Mouse (Mus musculus): Measurements from ENCODE around the gene Slc17a2. TPM values are rescaled to one million over a fixed set of nuclear protein-coding genes. Genes with fewer than 3 reads are reported as not detected.

Slc17a2 gene
- total and polyA plus RNA-seq, 3 experiments, result not detected

DNA sequence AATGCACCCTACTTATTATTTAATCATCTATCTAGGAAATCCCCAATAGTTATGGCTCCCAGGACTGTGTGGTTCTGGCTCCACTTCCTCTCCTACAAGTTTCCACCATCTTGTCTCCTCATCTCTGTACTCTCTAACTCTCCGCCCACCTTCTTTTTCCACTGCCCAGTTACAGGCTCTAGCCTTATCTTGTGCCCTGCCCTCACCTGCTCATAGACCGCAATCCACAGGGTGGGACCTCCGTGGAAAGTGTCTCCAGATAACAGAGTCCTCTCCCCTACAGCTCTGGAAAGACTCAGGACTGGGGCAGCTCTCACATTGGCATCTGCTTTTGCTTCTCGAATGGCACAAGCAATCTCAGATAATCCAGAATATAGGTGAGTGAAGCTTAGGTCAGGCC, 27.8 kb upstream of the Slc17a2 start:
- DNase-seq (ENCODE audit: extremely low read depth), result no peak
- H3K4me2 ChIP-seq (ENCODE audit: insufficient read depth, low read depth, poor library complexity, severe bottlenecking), result no peak overlapping the region
- dilution Hi-C loops (cut with MboI; ENCODE audit: extremely low pct_ligation_motif_present, extremely low pct_unique_long_range_greater_than_20kb, low sequenced_read_pairs) (no loop called here), in situ Hi-C loops (cut with MboI; ENCODE audit: low pct_ligation_motif_present, low pct_unique_long_range_greater_than_20kb, low sequenced_read_pairs) (no loop called here)
- H3K36me3 ChIP-seq (replicated peaks in 1 of 2; ENCODE audit: control insufficient read depth in 1 of 2, insufficient read depth in 1 of 2, low read length in 1 of 2), result no peaks in the 10 kb centered on the region
- H3K27me3 ChIP-seq (replicated peaks), result no peaks in the 10 kb centered on the region
- no peak overlapping the region for H3K9ac ChIP-seq (ENCODE audit: insufficient read depth, low read depth)
- H3K79me2 ChIP-seq (replicated peaks; ENCODE audit: control insufficient read depth, extremely low read depth, insufficient read depth, poor library complexity, severe bottlenecking), result no peaks in the 10 kb centered on the region
- H3K9me3 ChIP-seq (replicated peaks; ENCODE audit: low read length), result no peaks in the 10 kb centered on the region
- TF ChIP-seq CHD1 (IDR thresholded peaks at IDR 0.05; ENCODE audit: low read depth, low read length) (no peak), MYC (IDR thresholded peaks at IDR 0.05; ENCODE audit: low read depth, low read length) (no peak), MEF2A (IDR thresholded peaks at IDR 0.05; ENCODE audit: borderline replicate concordance, low read depth, low read length) (no peak)
- no peak overlapping the region for H3K4me3 ChIP-seq (replicated peaks in 1 of 3; ENCODE audit: low read depth in 2 of 3, low read length in 2 of 3, poor library complexity in 1 of 3)
- H3K27ac ChIP-seq (ENCODE audit: insufficient read depth, low read depth), result no peak overlapping the region
- H3K4me1 ChIP-seq (ENCODE audit: control insufficient read depth in 1 of 2, insufficient read depth in 2 of 2), result no peaks in the 10 kb centered on the region; a peak in 1 of 4 replicates

GRCm38 (mm10) chr13:23792520-23792919, 14.3 kb upstream of the Slc17a2 start:
- TF ChIP-seq CTCF (conservative IDR thresholded peaks at IDR 0.05 in 1 of 2, IDR thresholded peaks at IDR 0.05 in 1 of 2; ENCODE audit: low read depth in 2 of 2, low read length in 2 of 2) (peak; percentile 68 to 87), ZMIZ1 (IDR thresholded peaks at IDR 0.05; ENCODE audit: low read depth, low read length) (no peak), SMC3 (IDR thresholded peaks at IDR 0.05; ENCODE audit: low read depth, low read length) (peak; percentile 63), MAZ (IDR thresholded peaks at IDR 0.05; ENCODE audit: low read depth, low read length) (no peak), PAX5 (IDR thresholded peaks at IDR 0.05; ENCODE audit: low read length) (no peak), MYC (IDR thresholded peaks at IDR 0.05; ENCODE audit: low read depth, low read length) (peak; percentile 53; the same call in 1 of the 2 replicates), BHLHE40 (IDR thresholded peaks at IDR 0.05; ENCODE audit: low read depth, low read length) (no peak), MAFK (IDR thresholded peaks at IDR 0.05; ENCODE audit: insufficient replicate concordance, low read length) (no peak), NRF1 (IDR thresholded peaks at IDR 0.05; ENCODE audit: low read depth, low read length) (no peak), MXI1 (IDR thresholded peaks at IDR 0.05; ENCODE audit: low read depth, low read length) (no peak), CHD2 (IDR thresholded peaks at IDR 0.05; ENCODE audit: low read length) (no peak), RAD21 (IDR thresholded peaks at IDR 0.05; ENCODE audit: low read depth, low read length) (peak; percentile 93), TBP (conservative IDR thresholded peaks at IDR 0.05; ENCODE audit: low read depth, low read length) (no peak), ZKSCAN1 (IDR thresholded peaks at IDR 0.05; ENCODE audit: borderline replicate concordance, low read depth, low read length) (no peak), IRF4 (IDR thresholded peaks at IDR 0.05; ENCODE audit: low read depth, low read length) (no peak), POLR2A (IDR thresholded peaks at IDR 0.05; ENCODE audit: low read depth, low read length) (no peak), JUN (IDR thresholded peaks at IDR 0.05; ENCODE audit: insufficient read depth, low read depth, low read length) (no peak), MEF2A (IDR thresholded peaks at IDR 0.05; ENCODE audit: borderline replicate concordance, low read depth, low read length) (no peak), USF2 (conservative IDR thresholded peaks at IDR 0.05; ENCODE audit: low read depth, low read length) (no peak)
- dilution Hi-C loops (cut with MboI; ENCODE audit: extremely low pct_ligation_motif_present, extremely low pct_unique_long_range_greater_than_20kb, low sequenced_read_pairs), result no loop called here

More at GRCm38 (mm10) chr13:23792520-23792919, 14.3 kb upstream of the Slc17a2 start:
- H3K27ac ChIP-seq (ENCODE audit: insufficient read depth, low read depth), result no peak overlapping the region
- no peaks in the 10 kb centered on the region for H3K27me3 ChIP-seq (replicated peaks)
- no peak overlapping the region for H3K4me2 ChIP-seq (ENCODE audit: insufficient read depth, low read depth, poor library complexity, severe bottlenecking)
- no peak overlapping the region for H3K4me3 ChIP-seq (replicated peaks in 1 of 3; ENCODE audit: low read depth in 2 of 3, low read length in 2 of 3, poor library complexity in 1 of 3)
- H3K36me3 ChIP-seq (replicated peaks in 1 of 2; ENCODE audit: control insufficient read depth in 1 of 2, insufficient read depth in 1 of 2, low read length in 1 of 2), result no peaks in the 10 kb centered on the region
- peak; percentile 63 for DNase-seq (ENCODE audit: extremely low read depth)
- H3K4me1 ChIP-seq (ENCODE audit: control insufficient read depth in 1 of 2, insufficient read depth in 2 of 2), result no peaks in the 10 kb centered on the region
- no peaks in the 10 kb centered on the region for H3K9me3 ChIP-seq (replicated peaks; ENCODE audit: low read length)
- H3K9ac ChIP-seq (ENCODE audit: insufficient read depth, low read depth), result no peak overlapping the region
- in situ Hi-C loops (cut with MboI; ENCODE audit: low pct_ligation_motif_present, low pct_unique_long_range_greater_than_20kb, low sequenced_read_pairs), result no loop called here
- H3K79me2 ChIP-seq (replicated peaks; ENCODE audit: control insufficient read depth, extremely low read depth, insufficient read depth, poor library complexity, severe bottlenecking), result no peaks in the 10 kb centered on the region
